Mouse (Mus musculus) layer of hippocampus, postnatal 14 days (tissue): ENCODE measurements around the gene Fndc3a. TPM values are rescaled to one million over a fixed set of nuclear protein-coding genes. Genes with fewer than 3 reads are reported as not detected.

Experiments used
- DNase-seq, 2 experiments: peaks; one replicate each; pipeline ENCODE4 v3.0.0; 2021 to 2022; ENCODE audit warnings: low spot score in 2 of 2, mixed read lengths in 1 of 2
- total RNA-seq, 2 experiments: library from RNA; stranded (reverse); gene quantifications; 2 replicates each; pipeline ENCODE4 v1.2.3; 2021

Fndc3a gene
- total RNA-seq, 2 experiments from 2014 or later, result 39.2 to 39.6 TPM

DNA sequence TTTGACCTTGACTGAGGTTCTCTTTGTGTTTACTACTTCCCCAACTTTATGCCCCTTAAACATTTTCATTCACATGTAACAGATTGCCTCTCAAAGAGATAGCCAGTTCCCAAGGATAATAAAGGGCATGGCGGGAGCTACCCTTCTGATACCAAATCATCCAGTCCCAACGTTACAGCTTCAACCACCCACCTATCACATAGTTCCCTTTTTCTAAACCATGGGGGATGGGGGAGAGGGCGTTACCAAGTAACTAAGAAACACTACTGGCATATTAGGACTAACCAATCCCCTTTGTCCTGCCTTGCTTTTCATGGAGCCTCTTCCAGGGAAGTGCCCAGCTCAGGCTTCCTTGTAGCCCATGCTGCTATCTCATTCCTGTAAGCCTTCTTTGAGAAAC lies 32.6 kb downstream of the Fndc3a start:
- DNase-seq, result no peak

DNA sequence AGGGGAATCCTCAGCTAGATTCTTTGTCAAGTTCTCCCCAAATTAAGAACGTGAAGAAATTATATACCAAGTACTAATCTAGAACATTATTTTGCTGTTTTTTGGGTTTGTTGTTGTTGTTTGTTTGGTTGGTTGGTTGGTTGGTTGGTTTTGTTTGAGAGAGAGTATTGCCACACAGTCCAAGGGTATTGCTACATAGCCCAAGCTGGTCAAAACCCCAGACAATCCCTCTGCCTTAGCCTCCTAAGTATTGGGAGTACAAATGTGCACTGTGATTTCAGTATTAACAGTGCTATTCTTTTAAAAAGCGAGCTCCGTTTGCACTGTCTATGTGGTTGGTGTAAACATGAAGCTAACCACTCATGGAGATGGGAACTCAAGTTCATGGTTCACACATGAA lies 37.9 kb downstream of the Fndc3a start:
- DNase-seq, result no peak

DNA sequence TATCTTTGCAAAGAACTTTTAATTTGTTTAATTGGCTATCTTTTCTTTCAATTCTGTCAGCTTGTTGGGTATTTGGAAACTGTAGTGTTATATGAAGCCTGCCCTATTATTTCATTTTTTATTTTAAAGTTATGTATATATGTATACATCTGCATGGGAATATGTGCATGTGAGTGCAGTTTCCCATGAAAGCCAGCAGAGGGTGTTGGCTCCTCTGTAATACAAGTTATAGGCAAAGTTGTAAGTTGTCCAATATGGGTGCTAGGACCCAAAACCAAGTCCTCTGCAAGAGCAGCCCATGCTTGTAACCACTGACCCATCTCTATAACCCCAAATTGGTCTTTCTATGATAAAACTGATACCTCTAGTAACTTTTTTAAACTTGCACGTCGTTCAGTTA lies 38.8 kb downstream of the Fndc3a start:
- DNase-seq, result no peak

DNA sequence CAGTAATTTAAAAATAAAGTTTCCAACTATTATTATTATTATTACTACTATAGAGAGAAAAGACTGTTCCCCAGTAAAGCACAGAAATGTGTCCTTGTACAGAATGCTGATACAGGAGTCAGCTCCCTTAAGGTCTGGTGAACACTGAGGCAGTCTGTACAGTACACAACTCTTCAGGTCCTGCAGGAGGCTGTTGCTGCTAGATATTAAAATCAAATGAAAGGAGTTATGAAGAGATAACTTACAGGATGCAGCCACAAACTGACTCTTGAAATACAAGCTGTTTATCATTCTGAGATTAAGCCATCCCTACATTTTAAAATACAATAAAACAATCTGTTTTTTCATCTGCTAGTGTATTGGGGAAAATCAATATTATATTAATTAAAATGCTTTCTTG lies 60.5 kb downstream of the Fndc3a start:
- no peak for DNase-seq

DNA sequence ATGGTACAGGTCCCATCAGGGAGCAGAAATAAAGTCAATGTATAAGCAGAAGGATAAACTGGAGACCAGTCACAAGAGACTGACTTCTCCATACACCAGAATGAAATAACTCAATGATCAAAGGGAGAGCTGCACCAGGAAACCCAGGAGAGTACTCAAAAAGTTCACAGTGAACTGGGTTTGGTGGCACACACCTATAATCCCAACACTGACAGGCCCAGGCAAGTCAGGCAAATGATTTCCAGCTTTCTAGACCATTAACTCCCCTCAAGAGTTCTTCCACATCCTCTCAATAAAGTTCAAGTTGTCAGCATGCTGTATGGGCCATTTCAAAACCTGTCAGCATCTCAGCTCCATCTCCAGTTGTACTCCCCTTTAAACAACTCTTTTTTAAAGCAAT lies 64.3 kb downstream of the Fndc3a start:
- no peak for DNase-seq

DNA sequence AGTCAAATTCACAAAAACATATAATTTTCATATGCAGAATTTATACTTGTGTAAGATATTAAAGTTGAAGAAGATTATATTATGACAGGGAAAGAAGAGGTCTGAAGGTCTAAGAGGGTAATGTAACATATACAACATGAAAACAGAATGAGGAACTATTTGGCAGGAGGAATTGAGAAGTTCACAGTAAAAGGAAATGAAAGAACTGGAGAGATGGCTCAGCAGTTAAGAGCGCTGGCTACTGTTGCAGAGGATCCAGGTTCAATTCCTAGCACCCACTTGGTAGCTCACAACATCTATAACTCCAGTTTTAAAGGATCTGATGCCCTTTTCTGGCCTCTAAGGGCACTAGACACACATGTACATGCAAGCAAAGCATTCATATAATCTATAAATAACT lies 65.2 kb downstream of the Fndc3a start:
- DNase-seq, result no peak

DNA sequence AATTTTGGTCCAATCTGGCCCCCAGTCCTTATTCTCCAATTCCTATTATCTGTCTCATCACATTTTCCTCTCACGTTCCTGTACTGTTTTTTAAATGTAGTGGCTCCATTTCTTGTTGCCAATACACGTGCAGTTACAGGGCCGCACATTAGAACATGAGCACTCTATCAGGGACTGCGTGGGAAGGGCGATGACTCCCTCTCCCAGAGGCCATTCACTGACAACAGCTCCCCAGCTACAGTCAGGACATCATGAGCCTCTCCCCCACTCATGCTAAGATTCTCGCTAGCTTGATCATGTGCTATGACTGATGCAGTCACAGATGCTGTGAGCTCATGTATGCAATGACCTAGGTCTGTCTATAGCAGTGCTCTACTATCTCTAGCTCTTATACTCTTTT lies 71.3 kb downstream of the Fndc3a start:
- no peak for DNase-seq

DNA sequence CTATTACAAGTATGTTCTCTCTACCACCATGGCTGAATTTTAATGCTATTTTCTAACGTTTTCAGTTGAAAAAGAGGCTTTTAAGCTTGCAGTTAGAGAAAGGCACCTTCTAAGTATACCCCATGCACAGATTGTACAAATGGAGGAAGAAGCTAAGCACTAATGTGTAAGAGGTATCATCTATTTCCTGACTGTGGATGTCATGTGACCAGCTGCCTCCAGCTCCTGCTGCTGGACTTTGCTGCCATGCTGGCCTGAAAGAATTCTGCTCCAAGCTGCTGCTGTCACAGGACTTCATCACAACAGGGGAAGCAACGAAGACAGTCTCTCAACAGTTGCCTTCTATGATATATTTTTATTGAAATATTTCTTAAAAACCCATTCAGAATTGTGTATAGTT lies 76.2 kb downstream of the Fndc3a start:
- no peak for DNase-seq

DNA sequence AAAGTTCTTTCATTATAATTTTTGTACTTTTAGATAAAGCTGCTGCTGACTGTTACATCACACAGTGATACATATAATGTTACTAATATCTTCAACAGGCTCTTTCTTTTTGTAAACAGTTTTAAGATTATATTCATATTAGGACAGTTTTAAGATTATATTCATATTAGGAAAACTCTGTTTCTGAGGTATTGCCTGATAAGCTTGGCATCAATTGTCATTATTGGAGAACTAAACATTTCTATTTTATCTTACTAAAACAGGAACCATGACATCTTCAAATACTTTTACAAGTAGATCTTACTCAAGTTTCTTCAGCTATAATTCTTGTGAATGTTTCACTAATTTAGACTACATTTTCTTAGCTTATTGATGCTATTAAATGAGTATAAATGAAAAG lies 84.4 kb downstream of the Fndc3a start:
- DNase-seq, result no peak

DNA sequence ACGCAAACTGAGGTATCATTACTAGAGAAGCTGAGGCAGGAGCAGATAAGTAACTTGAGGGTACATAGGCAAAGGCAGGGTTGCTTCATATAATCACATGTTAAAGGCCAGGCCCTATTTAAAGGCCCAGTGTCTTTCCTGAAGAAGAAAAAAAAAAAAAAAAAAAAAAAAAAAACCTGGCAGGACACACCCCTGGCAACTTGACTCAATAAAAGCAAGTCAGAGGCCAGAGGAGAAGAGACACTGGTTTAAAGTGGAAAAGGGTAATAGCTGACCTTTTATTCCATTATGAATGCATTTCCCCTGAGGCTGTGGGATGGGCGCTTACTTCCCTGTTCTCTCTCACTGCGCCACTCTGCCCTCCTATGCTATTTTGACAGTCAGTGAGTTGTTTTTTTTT lies 105.7 kb downstream of the Fndc3a start:
- no peak for DNase-seq

DNA sequence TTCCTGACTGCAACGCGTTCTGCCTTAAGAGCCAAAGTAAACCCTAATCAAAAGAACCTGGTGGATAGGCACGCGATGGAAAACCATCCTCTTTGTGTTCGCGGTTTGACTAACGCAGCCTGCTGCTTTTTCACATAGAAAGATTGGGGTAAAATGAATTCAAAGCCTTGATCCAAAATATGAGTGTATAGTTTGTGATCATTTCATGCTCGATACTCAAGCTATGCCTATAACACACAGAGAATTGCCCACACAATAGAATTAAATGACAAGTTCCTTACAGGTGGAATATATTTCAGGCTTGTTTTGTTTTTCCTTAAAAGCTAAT lies 106.6 kb downstream of the Fndc3a start:
- DNase-seq, result no peak

DNA sequence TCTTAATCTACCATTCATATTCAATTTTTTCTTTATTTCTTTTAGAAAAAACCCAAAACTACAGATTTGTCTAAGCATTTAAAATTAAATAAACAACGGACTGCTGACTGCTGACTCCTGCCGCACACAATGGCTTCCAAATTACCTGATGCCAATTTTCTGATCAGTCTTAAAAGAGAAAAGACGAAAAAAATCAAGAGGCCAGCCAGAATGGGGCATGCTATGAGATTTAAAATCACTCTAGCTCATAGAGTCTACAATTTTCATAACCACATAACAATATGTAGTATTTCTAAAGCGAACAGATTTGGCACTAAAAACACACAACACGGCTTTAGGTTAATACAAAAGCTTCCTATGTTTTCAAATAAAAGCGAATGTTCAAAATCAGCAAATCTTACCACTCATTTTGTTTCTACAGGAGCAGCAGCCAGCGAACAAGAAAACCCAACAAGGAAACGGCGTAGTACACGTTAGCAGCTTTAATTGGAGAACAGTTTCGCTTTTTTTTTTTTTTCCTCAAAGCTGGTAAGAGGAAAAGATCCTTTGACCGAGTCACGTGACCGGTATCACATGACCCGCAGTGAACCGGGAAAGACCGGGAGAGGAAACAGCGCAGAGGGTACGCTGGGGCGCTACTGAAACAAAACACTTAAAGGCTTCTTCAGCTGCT lies 107.1 kb downstream of the Fndc3a start:
- DNase-seq, result peak; percentile 81 to 91

DNA sequence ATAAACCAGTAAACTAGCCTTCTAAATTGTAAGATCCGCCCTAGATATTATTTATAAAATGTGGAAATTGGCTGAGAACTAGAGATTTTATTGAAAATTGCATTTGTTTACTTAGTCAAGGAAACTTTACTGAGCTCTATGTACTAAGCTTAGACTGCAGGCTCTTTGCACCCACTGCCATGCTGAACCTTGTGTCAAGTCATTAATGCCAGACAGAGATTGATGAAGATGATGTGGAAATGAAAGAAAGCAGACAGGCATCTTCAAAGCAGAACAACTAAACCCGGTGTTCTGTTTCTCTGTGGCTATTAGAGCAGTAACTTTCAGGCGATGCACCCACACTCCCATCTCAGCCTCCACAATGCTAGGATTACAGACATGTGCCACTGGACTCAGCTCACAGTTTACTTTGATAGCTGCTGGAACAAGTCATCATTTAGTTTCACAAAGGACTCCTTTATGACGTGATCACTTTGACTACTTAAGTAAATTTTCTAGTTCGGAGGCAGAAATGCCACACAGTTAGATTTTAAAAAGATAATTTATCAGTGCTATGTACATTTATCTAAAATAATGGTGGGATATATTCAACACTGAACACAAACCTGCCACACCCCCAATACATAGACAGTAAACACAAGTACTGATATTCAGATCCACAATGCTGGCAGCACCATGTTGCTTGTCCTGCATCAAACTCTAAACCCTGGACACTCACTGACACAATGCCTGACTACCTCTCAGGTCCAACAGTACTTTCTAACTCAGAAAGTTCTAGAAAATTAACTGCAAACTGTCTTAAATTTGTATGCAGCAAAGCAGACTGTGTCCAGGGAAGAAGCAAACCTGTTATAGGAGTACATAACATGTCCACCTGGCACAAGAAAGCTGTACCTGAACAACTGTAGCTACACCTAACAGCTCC lies 108.2 kb downstream of the Fndc3a start:
- no peak for DNase-seq

DNA sequence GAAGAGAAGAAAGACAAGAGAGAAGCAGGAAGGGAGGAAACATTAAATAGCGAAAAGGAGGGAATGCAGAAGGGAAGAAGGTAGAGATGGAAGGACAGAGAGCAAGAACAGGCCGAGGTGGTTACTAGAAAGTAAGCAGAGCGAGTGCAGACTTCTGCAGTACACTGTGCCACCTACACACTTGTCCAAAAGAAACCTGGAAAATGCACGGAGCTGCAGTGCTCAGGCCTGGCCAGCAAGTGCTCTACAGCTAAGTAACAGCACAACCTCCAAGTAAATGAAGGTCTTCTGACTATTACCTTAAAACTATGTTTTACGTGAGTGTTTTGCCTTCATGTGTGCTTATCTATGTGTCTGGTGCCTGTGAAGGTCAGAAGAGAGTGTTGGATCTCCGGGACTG lies 109.4 kb downstream of the Fndc3a start:
- no peak for DNase-seq

DNA sequence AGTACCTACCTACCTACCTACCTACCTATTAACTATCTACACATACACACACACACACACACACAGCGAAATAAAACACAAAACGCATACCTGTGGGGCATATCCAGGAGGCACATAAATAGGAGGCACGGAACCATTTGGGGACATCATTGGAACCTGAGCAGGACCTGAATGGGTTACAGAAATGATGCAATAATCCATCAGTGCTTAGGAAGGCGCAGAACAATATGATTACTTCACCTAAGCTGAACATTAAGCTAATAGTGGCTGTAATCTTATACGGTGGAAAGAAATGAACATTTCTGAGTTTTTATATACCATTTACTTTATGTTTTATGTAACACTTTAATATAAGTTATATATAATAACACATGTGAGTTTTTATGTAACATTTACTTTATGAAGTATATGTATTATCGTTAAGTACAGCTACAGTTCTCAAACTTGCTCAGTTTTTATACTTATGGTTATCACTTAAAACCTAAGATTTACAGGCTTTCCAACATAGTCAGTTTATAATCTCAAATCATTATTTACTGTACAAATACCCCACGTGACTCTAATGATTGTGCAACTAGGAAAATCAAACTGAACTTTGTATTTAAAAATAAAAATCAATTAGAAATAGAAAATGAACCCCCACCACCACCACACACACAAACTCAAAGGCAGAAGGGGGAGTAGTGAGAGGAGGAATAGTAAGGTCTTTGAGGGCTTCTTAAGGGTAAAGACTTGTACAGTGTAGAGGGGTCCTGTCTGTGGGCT lies 110.6 kb downstream of the Fndc3a start:
- DNase-seq, result no peak

DNA sequence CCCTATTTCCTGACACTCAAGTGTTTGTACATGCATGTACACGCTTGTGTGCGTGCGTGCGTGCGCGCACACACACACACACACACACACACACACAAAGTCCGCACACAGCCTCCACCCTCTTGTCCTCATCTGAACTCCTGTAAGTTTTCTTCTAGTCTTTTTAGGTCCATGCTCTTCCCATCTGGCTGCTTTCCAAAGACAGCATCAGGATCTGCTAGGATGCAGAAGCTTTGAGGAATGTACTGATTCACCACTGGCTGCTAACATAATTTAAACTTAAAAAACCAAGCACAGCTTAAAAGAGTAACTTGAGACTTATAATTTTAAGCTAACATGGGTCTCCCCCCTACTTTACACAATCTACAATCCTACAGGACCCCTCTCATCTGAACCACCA lies 115.6 kb downstream of the Fndc3a start:
- no peak for DNase-seq

DNA sequence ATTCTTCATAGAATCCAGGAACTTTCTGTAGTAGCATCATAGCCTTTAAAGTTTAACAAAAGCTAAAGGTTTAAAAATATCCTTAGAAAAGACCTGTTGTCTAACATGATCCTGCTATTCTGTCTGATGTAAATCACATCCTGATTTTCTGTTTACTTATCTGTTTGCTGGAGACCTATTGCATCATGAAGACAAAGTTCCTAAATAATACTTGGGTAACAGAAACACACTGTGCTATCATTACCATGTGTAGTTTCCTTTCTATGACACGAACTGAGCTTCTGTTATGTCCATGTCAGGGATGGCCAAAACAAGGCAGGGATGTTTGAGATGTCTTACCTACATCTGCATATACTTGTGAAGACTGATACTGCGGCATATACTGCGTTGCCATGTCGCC lies 120.4 kb downstream of the Fndc3a start:
- no peak for DNase-seq

DNA sequence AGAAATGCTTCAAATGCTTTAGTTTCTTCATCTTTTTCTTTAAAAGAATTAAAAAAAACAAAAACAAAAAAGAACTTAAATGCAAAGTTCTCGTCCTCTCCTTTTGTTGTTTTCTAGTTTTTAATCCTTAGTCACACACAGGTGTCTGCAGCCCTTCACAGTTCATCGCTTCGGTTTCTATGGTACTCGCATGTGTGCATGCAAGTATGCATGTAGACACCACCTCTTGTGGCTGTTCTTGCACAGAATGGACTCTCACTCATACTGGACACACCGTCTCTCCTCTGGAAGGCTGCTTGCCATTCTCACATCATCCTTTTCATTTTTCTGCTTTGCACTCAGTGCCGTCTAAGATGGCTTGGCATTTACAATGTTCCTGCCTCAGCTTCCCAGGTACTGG lies 126.8 kb downstream of the Fndc3a start:
- DNase-seq, result no peak

DNA sequence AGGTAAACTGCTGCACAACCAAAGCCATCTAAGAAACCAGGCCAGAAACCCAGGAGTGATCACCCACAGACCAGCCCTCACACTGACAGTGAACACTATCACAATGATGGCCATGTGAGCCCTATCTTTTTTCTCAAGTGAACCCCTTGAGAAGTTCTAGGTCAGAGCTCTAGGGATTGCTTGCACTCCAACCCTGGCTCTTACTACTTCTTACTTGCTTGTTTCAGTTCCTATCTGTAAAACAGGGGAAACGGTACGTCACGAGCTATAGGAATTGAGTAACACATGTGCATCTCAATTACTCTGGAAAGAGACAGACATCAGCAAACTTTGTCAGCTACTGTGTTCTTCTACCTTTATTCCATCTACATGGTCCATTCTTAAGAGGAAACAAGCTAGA lies 128.8 kb downstream of the Fndc3a start:
- DNase-seq, result no peak

DNA sequence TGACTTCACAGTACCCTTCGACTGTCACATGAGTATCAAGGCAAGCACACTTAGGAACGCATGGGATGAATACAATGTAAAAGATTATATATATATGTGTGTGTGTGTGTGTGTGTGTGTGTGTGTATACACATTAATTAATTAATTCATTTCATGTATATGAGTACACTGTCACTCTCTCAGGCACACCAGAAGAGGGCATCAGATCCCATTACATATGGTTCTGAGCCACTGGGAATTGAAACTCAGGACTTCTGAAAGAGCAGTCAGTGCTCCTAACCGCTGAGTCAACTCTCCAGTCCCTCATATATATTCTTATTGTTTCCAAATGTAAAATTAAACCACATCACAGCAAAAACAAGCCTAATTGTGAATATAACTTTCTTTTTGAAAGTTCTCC lies 133.5 kb downstream of the Fndc3a start:
- DNase-seq, result no peak

DNA sequence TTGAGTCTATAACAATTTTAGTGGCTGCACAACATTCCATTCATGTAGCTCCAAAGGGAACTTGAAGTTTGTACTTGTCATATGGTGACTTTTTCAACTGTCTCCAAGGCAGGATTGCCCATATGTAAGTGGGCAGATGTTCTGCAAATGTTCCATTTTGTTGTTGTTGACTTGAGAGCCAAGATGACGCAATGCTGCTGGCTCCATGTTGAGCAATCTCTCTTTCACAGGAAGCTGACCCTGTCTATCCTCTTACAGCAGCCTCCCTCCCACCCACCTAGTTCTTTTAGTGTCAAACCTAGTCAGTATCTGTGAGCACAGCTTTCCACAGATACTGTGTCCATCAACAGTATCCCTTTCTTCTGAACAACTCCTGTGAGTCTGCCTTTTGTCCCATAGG lies 145.9 kb downstream of the Fndc3a start:
- peak in 1 of 2 experiments; percentile 19 for DNase-seq

DNA sequence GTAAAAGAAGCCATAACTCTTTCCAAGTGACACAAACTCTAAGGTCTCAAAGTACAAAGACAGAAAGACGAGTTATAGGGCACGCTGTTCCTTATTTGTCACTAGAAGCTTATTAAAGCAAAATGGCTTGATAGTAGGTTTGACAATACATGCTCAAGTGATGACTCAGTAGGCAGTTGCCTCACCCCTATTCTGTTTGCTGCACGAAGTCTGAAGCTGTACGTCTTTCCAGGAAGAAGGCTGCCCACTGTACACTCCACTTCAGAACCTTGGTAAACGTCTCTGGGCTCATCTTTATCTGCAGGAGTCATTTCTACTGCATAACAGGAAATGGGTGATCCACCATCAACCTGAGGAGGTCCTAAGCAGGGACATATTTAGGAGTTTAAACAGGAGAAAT lies 151.0 kb downstream of the Fndc3a start:
- no peak for DNase-seq
